Mouse (Mus musculus): ENCODE data around the gene Ncapd2. TPM values are rescaled to one million over a fixed set of nuclear protein-coding genes. Genes with fewer than 3 reads are reported as not detected.
A peak's percentile ranks its signal among the peaks of the same experiment; 100 is the strongest.

Gene Ncapd2
- polyA plus RNA-seq, 1 experiment from 2014 or later, result 271 TPM

- WGBS, result 90% methylated on average over 1 of the region's 1 CpGs
- no peak for ATAC-seq (replicated peaks; ENCODE audit: low FRiP score)
- no peak overlapping the region for H3K4me3 ChIP-seq (ENCODE audit: low read depth, low read length)
- H3K36me3 ChIP-seq (ENCODE audit: control insufficient read depth, insufficient read depth, low read length), result no peaks in the 10 kb centered on the region
- peak; percentile 5 for DNase-seq (ENCODE audit: low spot score)
- H3K4me1 ChIP-seq (replicated peaks; ENCODE audit: control insufficient read depth, insufficient read depth, low read length), result no peaks in the 10 kb centered on the region
- no peak overlapping the region for H3K9ac ChIP-seq (ENCODE audit: low read length)
- no peak overlapping the region for H3K4me2 ChIP-seq (ENCODE audit: low read depth, low read length, severe bottlenecking)
- no peak overlapping the region for H3K27ac ChIP-seq (ENCODE audit: low read depth, low read length)
- H3K27me3 ChIP-seq (ENCODE audit: control insufficient read depth, insufficient read depth, low read length), result no peaks in the 10 kb centered on the region
- no peaks in the 10 kb centered on the region for H3K9me3 ChIP-seq (ENCODE audit: control insufficient read depth, low read length)
Observed at GRCm38 (mm10) chr6:125210436-125210835, 18.9 kb upstream of the Ncapd2 start.

GRCm38 (mm10) chr6:125197166-125197565 lies 5.7 kb upstream of the Ncapd2 start:
- no peak overlapping the region for H3K9ac ChIP-seq (ENCODE audit: low read length)
- WGBS, result 94% methylated on average over 5 of the region's 5 CpGs
- H3K27me3 ChIP-seq (ENCODE audit: control insufficient read depth, insufficient read depth, low read length), result no peaks in the 10 kb centered on the region
- no peaks in the 10 kb centered on the region for H3K9me3 ChIP-seq (ENCODE audit: control insufficient read depth, low read length)
- no peak overlapping the region for H3K4me3 ChIP-seq (ENCODE audit: low read depth, low read length)
- H3K36me3 ChIP-seq (ENCODE audit: control insufficient read depth, insufficient read depth, low read length), result peaks cover 3% of the 10 kb centered on the region; the same call in 1 of the 2 replicates
- H3K4me1 ChIP-seq (replicated peaks; ENCODE audit: control insufficient read depth, insufficient read depth, low read length), result peaks cover 3% of the 10 kb centered on the region; the same call in 1 of the 2 replicates
- DNase-seq (ENCODE audit: low spot score), result peak; percentile 1
- no peak for ATAC-seq (replicated peaks; ENCODE audit: low FRiP score)
- no peak overlapping the region for H3K27ac ChIP-seq (ENCODE audit: low read depth, low read length)
- H3K4me2 ChIP-seq (ENCODE audit: low read depth, low read length, severe bottlenecking), result no peak overlapping the region

GRCm38 (mm10) chr6:125196301-125196700 lies 4.8 kb upstream of the Ncapd2 start:
- peaks cover 3% of the 10 kb centered on the region; the same call in 1 of the 2 replicates for H3K36me3 ChIP-seq (ENCODE audit: control insufficient read depth, insufficient read depth, low read length)
- H3K4me2 ChIP-seq (ENCODE audit: low read depth, low read length, severe bottlenecking), result no peak overlapping the region
- peak overlapping the region; percentile 41 for H3K27ac ChIP-seq (ENCODE audit: low read depth, low read length)
- WGBS, result 52% methylated on average over 3 of the region's 3 CpGs
- H3K9me3 ChIP-seq (ENCODE audit: control insufficient read depth, low read length), result no peaks in the 10 kb centered on the region
- no peaks in the 10 kb centered on the region for H3K27me3 ChIP-seq (ENCODE audit: control insufficient read depth, insufficient read depth, low read length)
- peak; percentile 17 for DNase-seq (ENCODE audit: low spot score)
- H3K4me1 ChIP-seq (replicated peaks; ENCODE audit: control insufficient read depth, insufficient read depth, low read length), result peaks cover 3% of the 10 kb centered on the region; the same call in 1 of the 2 replicates
- H3K4me3 ChIP-seq (ENCODE audit: low read depth, low read length), result no peak overlapping the region
- no peak for ATAC-seq (replicated peaks; ENCODE audit: low FRiP score)
- no peak overlapping the region for H3K9ac ChIP-seq (ENCODE audit: low read length)

GRCm38 (mm10) chr6:125195541-125196075 lies 4.1 kb upstream of the Ncapd2 start:
- H3K27ac ChIP-seq (ENCODE audit: low read depth, low read length), result no peak overlapping the region
- H3K27me3 ChIP-seq (ENCODE audit: control insufficient read depth, insufficient read depth, low read length), result no peaks in the 10 kb centered on the region
- H3K4me1 ChIP-seq (replicated peaks; ENCODE audit: control insufficient read depth, insufficient read depth, low read length), result peaks cover 3% of the 10 kb centered on the region; the same call in 1 of the 2 replicates
- DNase-seq (ENCODE audit: low spot score) (peak; percentile 28), ATAC-seq (replicated peaks; ENCODE audit: low FRiP score) (no peak)
- 26% methylated on average over 1 of the region's 1 CpGs for WGBS
- no peaks in the 10 kb centered on the region for H3K9me3 ChIP-seq (ENCODE audit: control insufficient read depth, low read length)
- H3K36me3 ChIP-seq (ENCODE audit: control insufficient read depth, insufficient read depth, low read length), result peaks cover 3% of the 10 kb centered on the region; the same call in 1 of the 2 replicates
- H3K9ac ChIP-seq (ENCODE audit: low read length), result no peak overlapping the region
- H3K4me3 ChIP-seq (ENCODE audit: low read depth, low read length), result no peak overlapping the region
- no peak overlapping the region for H3K4me2 ChIP-seq (ENCODE audit: low read depth, low read length, severe bottlenecking)

- H3K4me3 ChIP-seq (ENCODE audit: low read depth, low read length), result no peak overlapping the region
- no peak overlapping the region for H3K4me2 ChIP-seq (ENCODE audit: low read depth, low read length, severe bottlenecking)
- H3K9me3 ChIP-seq (ENCODE audit: control insufficient read depth, low read length), result no peaks in the 10 kb centered on the region
- no peak overlapping the region for H3K27ac ChIP-seq (ENCODE audit: low read depth, low read length)
- no peaks in the 10 kb centered on the region for H3K27me3 ChIP-seq (ENCODE audit: control insufficient read depth, insufficient read depth, low read length)
- no peak overlapping the region for H3K9ac ChIP-seq (ENCODE audit: low read length)
- H3K4me1 ChIP-seq (replicated peaks; ENCODE audit: control insufficient read depth, insufficient read depth, low read length), result peaks cover 5% of the 10 kb centered on the region; the same call in 1 of the 2 replicates
- DNase-seq (ENCODE audit: low spot score) (no peak), ATAC-seq (replicated peaks; ENCODE audit: low FRiP score) (no peak)
- peaks cover 14% of the 10 kb centered on the region; the same call in 1 of the 2 replicates for H3K36me3 ChIP-seq (ENCODE audit: control insufficient read depth, insufficient read depth, low read length)
- WGBS, result 84% methylated on average over 7 of the region's 7 CpGs
Observed at GRCm38 (mm10) chr6:125193390-125193789, 1.9 kb upstream of the Ncapd2 start.

GRCm38 (mm10) chr6:125192841-125193240 lies 1.3 kb upstream of the Ncapd2 start:
- Histone ChIP-seq H3K27ac (ENCODE audit: low read depth, low read length) (no peak overlapping the region), H3K9ac (ENCODE audit: low read length) (peak overlapping the region; percentile 92), H3K27me3 (ENCODE audit: control insufficient read depth, insufficient read depth, low read length) (no peaks in the 10 kb centered on the region), H3K4me1 (replicated peaks; ENCODE audit: control insufficient read depth, insufficient read depth, low read length) (peaks cover 5% of the 10 kb centered on the region; the same call in 1 of the 2 replicates), H3K4me2 (ENCODE audit: low read depth, low read length, severe bottlenecking) (peak overlapping the region; percentile 86), H3K9me3 (ENCODE audit: control insufficient read depth, low read length) (no peaks in the 10 kb centered on the region), H3K36me3 (ENCODE audit: control insufficient read depth, insufficient read depth, low read length) (peaks cover 20% of the 10 kb centered on the region; the same call in 1 of the 2 replicates), H3K4me3 (ENCODE audit: low read depth, low read length) (peak overlapping the region; percentile 68)
- DNase-seq (ENCODE audit: low spot score) (no peak), ATAC-seq (replicated peaks; ENCODE audit: low FRiP score) (no peak)
- WGBS, result 54% methylated on average over 5 of the region's 5 CpGs

GRCm38 (mm10) chr6:125192016-125192714 lies 664 bp upstream of the Ncapd2 start:
- peak overlapping the region; percentile 92 for H3K9ac ChIP-seq (ENCODE audit: low read length)

GRCm38 (mm10) chr6:125190816-125191215 lies 685 bp downstream of the Ncapd2 start:
- peak overlapping the region; percentile 92 for H3K9ac ChIP-seq (ENCODE audit: low read length)
- H3K36me3 ChIP-seq (ENCODE audit: control insufficient read depth, insufficient read depth, low read length), result peaks cover 24% of the 10 kb centered on the region; the same call in 1 of the 2 replicates
- no peaks in the 10 kb centered on the region for H3K27me3 ChIP-seq (ENCODE audit: control insufficient read depth, insufficient read depth, low read length)
- ATAC-seq (replicated peaks; ENCODE audit: low FRiP score) (no peak), DNase-seq (ENCODE audit: low spot score) (peak; percentile 50)
- H3K4me2 ChIP-seq (ENCODE audit: low read depth, low read length, severe bottlenecking), result peak overlapping the region; percentile 86
- H3K27ac ChIP-seq (ENCODE audit: low read depth, low read length), result peak overlapping the region; percentile 100
- H3K9me3 ChIP-seq (ENCODE audit: control insufficient read depth, low read length), result no peaks in the 10 kb centered on the region
- peaks cover 5% of the 10 kb centered on the region; the same call in 1 of the 2 replicates for H3K4me1 ChIP-seq (replicated peaks; ENCODE audit: control insufficient read depth, insufficient read depth, low read length)
- peak overlapping the region; percentile 68 for H3K4me3 ChIP-seq (ENCODE audit: low read depth, low read length)

More at GRCm38 (mm10) chr6:125192016-125192714, 664 bp upstream of the Ncapd2 start:
- Histone ChIP-seq H3K4me3 (ENCODE audit: low read depth, low read length) (peak overlapping the region; percentile 68), H3K27me3 (ENCODE audit: control insufficient read depth, insufficient read depth, low read length) (no peaks in the 10 kb centered on the region), H3K36me3 (ENCODE audit: control insufficient read depth, insufficient read depth, low read length) (peaks cover 20% of the 10 kb centered on the region; the same call in 1 of the 2 replicates), H3K27ac (ENCODE audit: low read depth, low read length) (peak overlapping the region; percentile 100), H3K4me1 (replicated peaks; ENCODE audit: control insufficient read depth, insufficient read depth, low read length) (peaks cover 5% of the 10 kb centered on the region; the same call in 1 of the 2 replicates), H3K9me3 (ENCODE audit: control insufficient read depth, low read length) (no peaks in the 10 kb centered on the region), H3K4me2 (ENCODE audit: low read depth, low read length, severe bottlenecking) (peak overlapping the region; percentile 86)
- ATAC-seq (replicated peaks; ENCODE audit: low FRiP score) (peak; percentile 93), DNase-seq (ENCODE audit: low spot score) (peak; percentile 94)
- WGBS, result under 1% methylated on average over 34 of the region's 34 CpGs

All from forebrain, embryonic 11.5 days (tissue).